Mouse (Mus musculus) heart, postnatal 0 days (tissue): Measurements from ENCODE around the gene Olfr167. TPM values are rescaled to one million over a fixed set of nuclear protein-coding genes. Genes with fewer than 3 reads are reported as not detected.

Source experiments
- ATAC-seq: fragments of 200-750 bp; cut with Nextera tagmentation; 2 replicates; pipeline ENCODE4 v1.8.0; 2017; ENCODE audit warnings: low read depth, moderate number of reproducible peaks, moderate library complexity; ENCODE audit not compliant: insufficient read depth
- DNase-seq: peaks from one replicate; pipeline ENCODE4 v3.0.0-alpha.2; 2016; ENCODE audit warnings: low spot score
- H3K27ac ChIP-seq: fragments of 300-500 bp; sonication (generic); 2 replicates; pipeline ENCODE4 v1.5.1; 2014; ENCODE audit warnings: low read depth, mild to moderate bottlenecking
- H3K27me3 ChIP-seq: fragments of 300-500 bp; sonication (generic); 2 replicates; pipeline ENCODE4 v1.6.1; 2014; ENCODE audit warnings: low read length, mixed read lengths; ENCODE audit not compliant: control insufficient read depth, insufficient read depth
- H3K36me3 ChIP-seq: fragments of 300-500 bp; sonication (generic); replicated peaks from 2 replicates; pipeline ENCODE4 v1.6.1; 2014; ENCODE audit warnings: low read length, mixed read lengths; ENCODE audit not compliant: control insufficient read depth, insufficient read depth
- H3K4me1 ChIP-seq: fragments of 300-500 bp; sonication (generic); 2 replicates; pipeline ENCODE4 v1.6.1; 2014; ENCODE audit warnings: antibody characterized with exemption; ENCODE audit not compliant: control insufficient read depth, insufficient read depth
- H3K4me2 ChIP-seq: fragments of 300-500 bp; sonication (generic); 2 replicates; pipeline ENCODE4 v1.6.1; 2014; ENCODE audit warnings: low read depth, mild to moderate bottlenecking, low read length, moderate library complexity
- H3K4me3 ChIP-seq: fragments of 300-500 bp; sonication (generic); 2 replicates; pipeline ENCODE4 v1.5.1; 2014; ENCODE audit warnings: low read depth, low read length
- H3K9ac ChIP-seq: fragments of 300-500 bp; sonication (generic); replicated peaks from 2 replicates; pipeline ENCODE4 v1.6.1; 2014; ENCODE audit warnings: low read depth, low read length, mixed read lengths
- H3K9me3 ChIP-seq: fragments of 300-500 bp; sonication (generic); replicated peaks from 2 replicates; pipeline ENCODE4 v1.6.1; 2016; ENCODE audit warnings: low read length; ENCODE audit not compliant: control insufficient read depth
- CTCF ChIP-seq: IDR thresholded peaks from 2 replicates; pipeline ENCODE4 v1.5.1; 2016; ENCODE audit warnings: antibody characterized with exemption, control low read depth, low read depth
- EP300 ChIP-seq: IDR thresholded peaks from 2 replicates; pipeline ENCODE4 v1.6.1; 2016; ENCODE audit warnings: antibody characterized with exemption, low read depth
- WGBS: fragments of 180-500 bp; shearing (Covaris S2); extraction: QIAGEN DNeasy Blood & Tissue Kit; methylation state at CpG from one replicate; pipeline ENCODE4 v1.1.7; 2014; 5-methylcytosine and 5-hydroxymethylcytosine counted together
- polyA plus RNA-seq: library from polyadenylated mRNA; unstranded; fragments of >200 nt; fragmentation: Nextera tagmentation; extraction: Ambion mirVana; gene quantifications from 2 replicates; pipeline ENCODE4 v1.2.1, GENCODE M21; 2015
- total RNA-seq: library from RNA; depleted of rRNA; stranded (reverse); fragments of >200 nt; gene quantifications from 2 replicates; pipeline ENCODE4 v1.2.3, GENCODE M21; 2014; ENCODE audit warnings: low replicate concordance; rRNA removed

The Olfr167 gene
- total and polyA plus RNA-seq, 2 experiments from 2014 or later, result not detected

DNA sequence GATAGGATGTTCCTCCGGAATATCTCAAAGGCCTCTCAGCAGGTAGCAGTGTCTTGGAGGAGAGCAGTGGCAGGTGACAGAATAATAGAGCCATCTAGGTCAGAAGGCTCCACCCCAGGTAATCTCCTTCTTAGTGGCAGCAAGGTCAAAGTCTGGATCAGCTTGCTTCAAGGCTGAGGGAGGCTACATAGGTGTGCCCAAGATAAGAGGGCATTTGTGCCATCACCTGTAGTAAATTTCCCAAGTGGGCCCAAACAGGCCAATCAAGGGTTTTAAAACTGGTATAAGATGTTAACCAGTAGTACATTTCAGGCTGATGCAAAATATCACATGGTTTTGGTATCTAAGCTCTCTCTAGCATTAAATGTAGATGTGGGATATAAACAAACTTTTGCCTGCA is 57.7 kb downstream of the Olfr167 start:
- DNase-seq (no peak), ATAC-seq (no peak)
- no peaks in the 10 kb centered on the region for H3K27me3 ChIP-seq
- H3K27ac ChIP-seq, result no peak overlapping the region
- no peaks in the 10 kb centered on the region for H3K4me1 ChIP-seq
- no peak overlapping the region for H3K9ac ChIP-seq
- H3K4me3 ChIP-seq, result no peak overlapping the region
- H3K36me3 ChIP-seq, result no peaks in the 10 kb centered on the region
- TF ChIP-seq CTCF (no peak), EP300 (no peak)
- H3K4me2 ChIP-seq, result no peak overlapping the region
- 100% methylated on average over 1 of the region's 1 CpGs for WGBS
- H3K9me3 ChIP-seq, result 0 out of 2 replicates have a peak, but pooled peaks cover 2% of the 10 kb centered on the region

Other genes starting within 250 kb of the Olfr167 start
- not detected in 2 replicates for gene Olfr164, start 208.2 kb downstream of the Olfr167 start, total RNA-seq
- gene Olfr164, start 208.2 kb downstream of the Olfr167 start, polyA plus RNA-seq, result not detected in 2 replicates
- not detected in 2 replicates for gene Olfr165, start 99.1 kb downstream of the Olfr167 start, total RNA-seq
- gene Olfr165, start 99.1 kb downstream of the Olfr167 start, polyA plus RNA-seq, result not detected in 2 replicates
- gene Olfr166, start 38.6 kb downstream of the Olfr167 start, total RNA-seq, result not detected in 2 replicates
- gene Olfr166, start 38.6 kb downstream of the Olfr167 start, polyA plus RNA-seq, result not detected in 2 replicates
- gene Olfr168, start 13.3 kb upstream of the Olfr167 start, total RNA-seq, result not detected in 2 replicates
- gene Olfr168, start 13.3 kb upstream of the Olfr167 start, polyA plus RNA-seq, result not detected in 2 replicates
- not detected in 2 replicates for gene Olfr169, start 49.5 kb upstream of the Olfr167 start, total RNA-seq
- gene Olfr169, start 49.5 kb upstream of the Olfr167 start, polyA plus RNA-seq, result not detected in 2 replicates
- not detected in 2 replicates for gene Olfr170, start 89.6 kb upstream of the Olfr167 start, total RNA-seq
- not detected in 2 replicates for gene Olfr170, start 89.6 kb upstream of the Olfr167 start, polyA plus RNA-seq
- gene Olfr171, start 107.7 kb upstream of the Olfr167 start, total RNA-seq, result not detected in 2 replicates
- not detected in 2 replicates for gene Olfr171, start 107.7 kb upstream of the Olfr167 start, polyA plus RNA-seq
- not detected in 2 replicates for gene Lamp3, start 184.1 kb upstream of the Olfr167 start, total RNA-seq
- 0.04 and 0.08 TPM in 2 replicates for gene Lamp3, start 184.1 kb upstream of the Olfr167 start, polyA plus RNA-seq
- gene B3gnt5, start 237.9 kb upstream of the Olfr167 start, total RNA-seq, result 11.4 and 13.4 TPM in 2 replicates
- 2.8 and 4.5 TPM in 2 replicates for gene B3gnt5, start 237.9 kb upstream of the Olfr167 start, polyA plus RNA-seq